Mouse (Mus musculus): ENCODE measurements around the gene Kif4. TPM values are rescaled to one million over a fixed set of nuclear protein-coding genes. Genes with fewer than 3 reads are reported as not detected.

Kif4 gene
- polyA plus RNA-seq, 1 experiment from 2014 or later: 2.1 TPM

GRCm38 (mm10) chrX:100740785-100741184, 115.2 kb downstream of the Kif4 start:
- H3K4me2 ChIP-seq (ENCODE audit: low read depth, low read length): no peak overlapping the region
- H3K4me3 ChIP-seq (ENCODE audit: low read depth, low read length): no peak overlapping the region
- no peak overlapping the region for H3K9ac ChIP-seq (replicated peaks; ENCODE audit: low read depth, low read length)
- WGBS: 71% methylated on average over 6 of the region's 6 CpGs
- no peaks in the 10 kb centered on the region for H3K9me3 ChIP-seq (ENCODE audit: control insufficient read depth, low read length)
- H3K27me3 ChIP-seq (ENCODE audit: control insufficient read depth, insufficient read depth, low read length): no peaks in the 10 kb centered on the region; the same call in 1 of the 2 replicates
- no peak overlapping the region for H3K27ac ChIP-seq (ENCODE audit: low read depth, low read length)
- H3K36me3 ChIP-seq (ENCODE audit: control insufficient read depth, insufficient read depth, low read length): no peaks in the 10 kb centered on the region
- no peak for ATAC-seq (ENCODE audit: low read depth)
- no peaks in the 10 kb centered on the region for H3K4me1 ChIP-seq (ENCODE audit: control insufficient read depth, insufficient read depth, low read length)

GRCm38 (mm10) chrX:100741940-100742339, 116.4 kb downstream of the Kif4 start:
- no peaks in the 10 kb centered on the region for H3K4me1 ChIP-seq (ENCODE audit: control insufficient read depth, insufficient read depth, low read length)
- 9% methylated on average over 10 of the region's 10 CpGs for WGBS
- no peaks in the 10 kb centered on the region for H3K9me3 ChIP-seq (ENCODE audit: control insufficient read depth, low read length)
- no peaks in the 10 kb centered on the region; the same call in 1 of the 2 replicates for H3K27me3 ChIP-seq (ENCODE audit: control insufficient read depth, insufficient read depth, low read length)
- no peak overlapping the region for H3K27ac ChIP-seq (ENCODE audit: low read depth, low read length)
- ATAC-seq (ENCODE audit: low read depth): peak; percentile 73; the same call in 1 of the 2 replicates
- no peaks in the 10 kb centered on the region for H3K36me3 ChIP-seq (ENCODE audit: control insufficient read depth, insufficient read depth, low read length)
- H3K4me3 ChIP-seq (ENCODE audit: low read depth, low read length): no peak overlapping the region
- H3K4me2 ChIP-seq (ENCODE audit: low read depth, low read length): no peak overlapping the region
- no peak overlapping the region for H3K9ac ChIP-seq (replicated peaks; ENCODE audit: low read depth, low read length)

- Histone ChIP-seq H3K36me3 (ENCODE audit: control insufficient read depth, insufficient read depth, low read length) (no peaks in the 10 kb centered on the region), H3K4me2 (ENCODE audit: low read depth, low read length) (no peak overlapping the region), H3K4me3 (ENCODE audit: low read depth, low read length) (no peak overlapping the region), H3K27me3 (ENCODE audit: control insufficient read depth, insufficient read depth, low read length) (no peaks in the 10 kb centered on the region), H3K4me1 (ENCODE audit: control insufficient read depth, insufficient read depth, low read length) (no peaks in the 10 kb centered on the region), H3K9me3 (ENCODE audit: control insufficient read depth, low read length) (no peaks in the 10 kb centered on the region), H3K9ac (replicated peaks; ENCODE audit: low read depth, low read length) (no peak overlapping the region), H3K27ac (ENCODE audit: low read depth, low read length) (no peak overlapping the region)
- ATAC-seq (ENCODE audit: low read depth): no peak
- WGBS: 86% methylated on average over 6 of the region's 6 CpGs
Measured at GRCm38 (mm10) chrX:100765855-100766254, 140.3 kb downstream of the Kif4 start.

- H3K9ac ChIP-seq (replicated peaks; ENCODE audit: low read depth, low read length): peak within 1 kb of the TSS; percentile 74
- no peaks in the 10 kb centered on the region for H3K27me3 ChIP-seq (ENCODE audit: control insufficient read depth, insufficient read depth, low read length)
- WGBS: 13% methylated on average over 25 of the region's 26 CpGs
- no peaks in the 10 kb centered on the region for H3K9me3 ChIP-seq (ENCODE audit: control insufficient read depth, low read length)
- ATAC-seq (ENCODE audit: low read depth): peak; percentile 92
- H3K27ac ChIP-seq (ENCODE audit: low read depth, low read length): peak within 1 kb of the TSS; percentile 82
- no peaks in the 10 kb centered on the region for H3K4me1 ChIP-seq (ENCODE audit: control insufficient read depth, insufficient read depth, low read length)
- H3K4me3 ChIP-seq (ENCODE audit: low read depth, low read length): peak within 1 kb of the TSS; percentile 59
- peak within 1 kb of the TSS; percentile 54 for H3K4me2 ChIP-seq (ENCODE audit: low read depth, low read length)
- H3K36me3 ChIP-seq (ENCODE audit: control insufficient read depth, insufficient read depth, low read length): no peaks in the 10 kb centered on the region
Measured at GRCm38 (mm10) chrX:100767181-100767884, 141.8 kb downstream of the Kif4 start, which contains the start of gene Dlg3. TSS of gene Dlg3 (plus strand) at chrX:100767722.

- peak; percentile 59 for ATAC-seq (ENCODE audit: low read depth)
- Histone ChIP-seq H3K4me1 (ENCODE audit: control insufficient read depth, insufficient read depth, low read length) (no peaks in the 10 kb centered on the region), H3K9ac (replicated peaks; ENCODE audit: low read depth, low read length) (peak overlapping the region; percentile 74), H3K36me3 (ENCODE audit: control insufficient read depth, insufficient read depth, low read length) (no peaks in the 10 kb centered on the region), H3K4me2 (ENCODE audit: low read depth, low read length) (peak overlapping the region; percentile 54), H3K27me3 (ENCODE audit: control insufficient read depth, insufficient read depth, low read length) (no peaks in the 10 kb centered on the region), H3K9me3 (ENCODE audit: control insufficient read depth, low read length) (no peaks in the 10 kb centered on the region), H3K27ac (ENCODE audit: low read depth, low read length) (peak overlapping the region; percentile 82), H3K4me3 (ENCODE audit: low read depth, low read length) (peak overlapping the region; percentile 59)
- WGBS: 32% methylated on average over 22 of the region's 36 CpGs
Measured at GRCm38 (mm10) chrX:100767885-100768626, 142.5 kb downstream of the Kif4 start.

GRCm38 (mm10) chrX:100769281-100769680, 143.7 kb downstream of the Kif4 start:
- ATAC-seq (ENCODE audit: low read depth): no peak
- peak overlapping the region; percentile 59 for H3K4me3 ChIP-seq (ENCODE audit: low read depth, low read length)
- peak overlapping the region; percentile 60 for H3K27ac ChIP-seq (ENCODE audit: low read depth, low read length)

GRCm38 (mm10) chrX:100774341-100774811, 148.8 kb downstream of the Kif4 start:
- Histone ChIP-seq H3K9me3 (ENCODE audit: control insufficient read depth, low read length) (no peaks in the 10 kb centered on the region), H3K27me3 (ENCODE audit: control insufficient read depth, insufficient read depth, low read length) (no peaks in the 10 kb centered on the region), H3K9ac (replicated peaks; ENCODE audit: low read depth, low read length) (0 out of 2 replicates have a peak overlapping the region, but pooled peaks have one; percentile 25), H3K27ac (ENCODE audit: low read depth, low read length) (no peak overlapping the region), H3K36me3 (ENCODE audit: control insufficient read depth, insufficient read depth, low read length) (no peaks in the 10 kb centered on the region), H3K4me3 (ENCODE audit: low read depth, low read length) (peak overlapping the region; percentile 20; the same call in 1 of the 2 replicates), H3K4me1 (ENCODE audit: control insufficient read depth, insufficient read depth, low read length) (no peaks in the 10 kb centered on the region), H3K4me2 (ENCODE audit: low read depth, low read length) (peak overlapping the region; percentile 23; the same call in 1 of the 2 replicates)
- ATAC-seq (ENCODE audit: low read depth): no peak
- WGBS: 11% methylated on average over 9 of the region's 23 CpGs

More at GRCm38 (mm10) chrX:100769281-100769680, 143.7 kb downstream of the Kif4 start:
- no peaks in the 10 kb centered on the region for H3K9me3 ChIP-seq (ENCODE audit: control insufficient read depth, low read length)
- no peaks in the 10 kb centered on the region for H3K4me1 ChIP-seq (ENCODE audit: control insufficient read depth, insufficient read depth, low read length)
- H3K27me3 ChIP-seq (ENCODE audit: control insufficient read depth, insufficient read depth, low read length): no peaks in the 10 kb centered on the region
- H3K36me3 ChIP-seq (ENCODE audit: control insufficient read depth, insufficient read depth, low read length): no peaks in the 10 kb centered on the region
- 64% methylated on average over 5 of the region's 5 CpGs for WGBS
- peak overlapping the region; percentile 74 for H3K9ac ChIP-seq (replicated peaks; ENCODE audit: low read depth, low read length)
- peak overlapping the region; percentile 54 for H3K4me2 ChIP-seq (ENCODE audit: low read depth, low read length)

- Histone ChIP-seq H3K4me1 (ENCODE audit: control insufficient read depth, insufficient read depth, low read length) (no peaks in the 10 kb centered on the region), H3K27me3 (ENCODE audit: control insufficient read depth, insufficient read depth, low read length) (no peaks in the 10 kb centered on the region), H3K9ac (replicated peaks; ENCODE audit: low read depth, low read length) (no peak overlapping the region), H3K4me2 (ENCODE audit: low read depth, low read length) (no peak overlapping the region), H3K4me3 (ENCODE audit: low read depth, low read length) (no peak overlapping the region), H3K27ac (ENCODE audit: low read depth, low read length) (no peak overlapping the region), H3K36me3 (ENCODE audit: control insufficient read depth, insufficient read depth, low read length) (no peaks in the 10 kb centered on the region), H3K9me3 (ENCODE audit: control insufficient read depth, low read length) (no peaks in the 10 kb centered on the region)
- no peak for ATAC-seq (ENCODE audit: low read depth)
- WGBS: 94% methylated on average over 3 of the region's 3 CpGs
Measured at GRCm38 (mm10) chrX:100775405-100775804, 149.9 kb downstream of the Kif4 start.

- H3K36me3 ChIP-seq (ENCODE audit: control insufficient read depth, insufficient read depth, low read length): no peaks in the 10 kb centered on the region
- peak overlapping the region; percentile 38 for H3K4me3 ChIP-seq (ENCODE audit: low read depth, low read length)
- H3K27me3 ChIP-seq (ENCODE audit: control insufficient read depth, insufficient read depth, low read length): no peaks in the 10 kb centered on the region
- peak; percentile 62 for ATAC-seq (ENCODE audit: low read depth)
- no peak overlapping the region for H3K9ac ChIP-seq (replicated peaks; ENCODE audit: low read depth, low read length)
- H3K9me3 ChIP-seq (ENCODE audit: control insufficient read depth, low read length): no peaks in the 10 kb centered on the region
- no peaks in the 10 kb centered on the region for H3K4me1 ChIP-seq (ENCODE audit: control insufficient read depth, insufficient read depth, low read length)
- peak overlapping the region; percentile 30; the same call in 1 of the 2 replicates for H3K4me2 ChIP-seq (ENCODE audit: low read depth, low read length)
- no peak overlapping the region; the same call in 1 of the 2 replicates for H3K27ac ChIP-seq (ENCODE audit: low read depth, low read length)
- WGBS: 15% methylated on average over 9 of the region's 9 CpGs
Measured at GRCm38 (mm10) chrX:100776494-100776893, 151.0 kb downstream of the Kif4 start.
